Mouse (Mus musculus) intestine, embryonic 14.5 days (tissue): ENCODE data around the gene Apoc3. TPM values are rescaled to one million over a fixed set of nuclear protein-coding genes. Genes with fewer than 3 reads are reported as not detected.

Experiments used
- ATAC-seq: fragments of 200-750 bp; cut with Nextera tagmentation; replicated peaks from 2 replicates; pipeline ENCODE4 v1.8.0; 2017; ENCODE audit warnings: low read depth, moderate number of reproducible peaks, moderate TSS enrichment, moderate library complexity; ENCODE audit not compliant: low FRiP score, low TSS enrichment
- DNase-seq: peaks from one replicate; pipeline ENCODE4 v3.0.0-alpha.2; 2018; ENCODE audit warnings: low spot score
- H3K27ac ChIP-seq: fragments of 300-500 bp; sonication (generic); 2 replicates; pipeline ENCODE4 v1.5.1; 2014; ENCODE audit warnings: low read depth, mild to moderate bottlenecking, control low read depth
- H3K27me3 ChIP-seq: fragments of 300-500 bp; sonication (generic); replicated peaks from 2 replicates; pipeline ENCODE4 v1.6.1; 2014; ENCODE audit warnings: low read length, control low read depth; ENCODE audit not compliant: control insufficient read depth, insufficient read depth
- H3K36me3 ChIP-seq: fragments of 300-500 bp; sonication (generic); 2 replicates; pipeline ENCODE4 v1.6.1; 2014; ENCODE audit warnings: low read length, control low read depth; ENCODE audit not compliant: control insufficient read depth, insufficient read depth
- H3K4me1 ChIP-seq: fragments of 300-500 bp; sonication (generic); replicated peaks from 2 replicates; pipeline ENCODE4 v1.6.1; 2014; ENCODE audit warnings: low read length, control low read depth, mixed read lengths; ENCODE audit not compliant: control insufficient read depth, insufficient read depth
- H3K4me2 ChIP-seq: fragments of 300-500 bp; sonication (generic); 2 replicates; pipeline ENCODE4 v1.6.1; 2014; ENCODE audit warnings: low read length
- H3K4me3 ChIP-seq: fragments of 300-500 bp; sonication (generic); 2 replicates; pipeline ENCODE4 v1.5.1; 2014; ENCODE audit warnings: low read depth, low read length, control low read depth, mixed read lengths
- H3K9ac ChIP-seq: fragments of 300-500 bp; sonication (generic); 2 replicates; pipeline ENCODE4 v1.6.1; 2014; ENCODE audit warnings: mild to moderate bottlenecking, low read length
- H3K9me3 ChIP-seq: fragments of 300-500 bp; sonication (generic); 2 replicates; pipeline ENCODE4 v1.6.1; 2016; ENCODE audit warnings: low read length, control low read depth; ENCODE audit not compliant: control insufficient read depth
- whole genome bisulfite sequencing: fragments of 180-500 bp; shearing (Covaris S2); extraction: QIAGEN DNeasy Blood & Tissue Kit; methylation state at CpG from one replicate; pipeline ENCODE4 v1.1.7; 2014; 5-methylcytosine and 5-hydroxymethylcytosine counted together
- polyA plus RNA-seq: library from polyadenylated mRNA; unstranded; fragments of >200 nt; fragmentation: Nextera tagmentation; extraction: Ambion mirVana; gene quantifications from 2 replicates; pipeline ENCODE4 v1.2.1, GENCODE M21; 2014

The Apoc3 gene
- polyA plus RNA-seq, 1 experiment from 2014 or later: 12.2 TPM

GRCm38 (mm10) chr9:46210473-46210872, 25.0 kb downstream of the Apoc3 start:
- H3K4me2 ChIP-seq: no peak overlapping the region

GRCm38 (mm10) chr9:46208401-46208974, 26.9 kb downstream of the Apoc3 start:
- 86% methylated on average over 13 of the region's 13 CpGs for WGBS
- Histone ChIP-seq H3K4me3 (no peak overlapping the region), H3K9me3 (no peaks in the 10 kb centered on the region), H3K36me3 (peaks cover 83% of the 10 kb centered on the region), H3K4me2 (no peak overlapping the region), H3K27me3 (no peaks in the 10 kb centered on the region), H3K27ac (no peak overlapping the region), H3K9ac (no peak overlapping the region), H3K4me1 (no peaks in the 10 kb centered on the region; the same call in none of the 2 replicates)
- no peak for ATAC-seq
- no peak for DNase-seq

More at GRCm38 (mm10) chr9:46210473-46210872, 25.0 kb downstream of the Apoc3 start:
- Histone ChIP-seq H3K9ac (no peak overlapping the region), H3K27me3 (no peaks in the 10 kb centered on the region), H3K4me3 (no peak overlapping the region), H3K36me3 (peaks cover 78% of the 10 kb centered on the region), H3K9me3 (no peaks in the 10 kb centered on the region), H3K27ac (no peak overlapping the region), H3K4me1 (no peaks in the 10 kb centered on the region; the same call in 1 of the 2 replicates)
- ATAC-seq: no peak
- no peak for DNase-seq
- 92% methylated on average over 12 of the region's 12 CpGs for WGBS

- H3K4me1 ChIP-seq: no peaks in the 10 kb centered on the region; the same call in none of the 2 replicates
- no peaks in the 10 kb centered on the region for H3K27me3 ChIP-seq
- H3K9ac ChIP-seq: no peak overlapping the region
- H3K9me3 ChIP-seq: no peaks in the 10 kb centered on the region
- no peak overlapping the region for H3K4me3 ChIP-seq
- H3K36me3 ChIP-seq: peaks cover 81% of the 10 kb centered on the region
- 45% methylated on average over 6 of the region's 6 CpGs for WGBS
- no peak overlapping the region for H3K4me2 ChIP-seq
- ATAC-seq (peak; percentile 49; the same call in 1 of the 2 replicates), DNase-seq (no peak)
- H3K27ac ChIP-seq: 0 out of 2 replicates have a peak overlapping the region, but pooled peaks have one; percentile 29
Measured at GRCm38 (mm10) chr9:46207501-46207869, 28.0 kb downstream of the Apoc3 start.

GRCm38 (mm10) chr9:46206834-46207500, 28.5 kb downstream of the Apoc3 start:
- peak; percentile 93 for ATAC-seq
- 40% methylated on average over 10 of the region's 10 CpGs for WGBS
- Histone ChIP-seq H3K27me3 (no peaks in the 10 kb centered on the region), H3K9ac (no peak overlapping the region), H3K36me3 (peaks cover 81% of the 10 kb centered on the region), H3K9me3 (no peaks in the 10 kb centered on the region), H3K4me1 (no peaks in the 10 kb centered on the region; the same call in none of the 2 replicates), H3K27ac (peak overlapping the region; percentile 29), H3K4me2 (no peak overlapping the region), H3K4me3 (no peak overlapping the region)
- DNase-seq: peak; percentile 69

- H3K9ac ChIP-seq: no peak overlapping the region
- H3K4me2 ChIP-seq: no peak overlapping the region
- no peaks in the 10 kb centered on the region for H3K9me3 ChIP-seq
- ATAC-seq (no peak), DNase-seq (no peak)
- no peak overlapping the region for H3K27ac ChIP-seq
- no peak overlapping the region for H3K4me3 ChIP-seq
- 74% methylated on average over 2 of the region's 2 CpGs for WGBS
- H3K27me3 ChIP-seq: no peaks in the 10 kb centered on the region
- no peaks in the 10 kb centered on the region for H3K4me1 ChIP-seq
- peaks cover 78% of the 10 kb centered on the region for H3K36me3 ChIP-seq
Measured at GRCm38 (mm10) chr9:46199609-46200008, 35.8 kb downstream of the Apoc3 start.

GRCm38 (mm10) chr9:46198936-46199335, 36.5 kb downstream of the Apoc3 start:
- 84% methylated on average over 7 of the region's 7 CpGs for WGBS
- H3K4me3 ChIP-seq: no peak overlapping the region
- DNase-seq: no peak
- H3K4me1 ChIP-seq: no peaks in the 10 kb centered on the region
- H3K4me2 ChIP-seq: no peak overlapping the region
- H3K36me3 ChIP-seq: peaks cover 78% of the 10 kb centered on the region
- H3K9ac ChIP-seq: no peak overlapping the region
- H3K27me3 ChIP-seq: no peaks in the 10 kb centered on the region
- H3K9me3 ChIP-seq: no peaks in the 10 kb centered on the region
- no peak overlapping the region for H3K27ac ChIP-seq
- ATAC-seq: no peak

- no peak overlapping the region for H3K27ac ChIP-seq
- H3K9me3 ChIP-seq: no peaks in the 10 kb centered on the region
- no peak overlapping the region for H3K9ac ChIP-seq
- no peak overlapping the region for H3K4me2 ChIP-seq
- WGBS: 88% methylated on average over 9 of the region's 9 CpGs
- peaks cover 75% of the 10 kb centered on the region for H3K36me3 ChIP-seq
- no peak for ATAC-seq
- no peak for DNase-seq
- no peaks in the 10 kb centered on the region for H3K4me1 ChIP-seq
- H3K4me3 ChIP-seq: no peak overlapping the region
- H3K27me3 ChIP-seq: no peaks in the 10 kb centered on the region
Measured at GRCm38 (mm10) chr9:46198461-46198860, 37.0 kb downstream of the Apoc3 start.

- peaks cover 62% of the 10 kb centered on the region for H3K36me3 ChIP-seq
- no peak overlapping the region for H3K9ac ChIP-seq
- WGBS: 77% methylated on average over 12 of the region's 12 CpGs
- H3K27ac ChIP-seq: no peak overlapping the region
- no peaks in the 10 kb centered on the region for H3K4me1 ChIP-seq
- H3K4me2 ChIP-seq: no peak overlapping the region
- no peaks in the 10 kb centered on the region for H3K27me3 ChIP-seq
- DNase-seq (no peak), ATAC-seq (no peak)
- no peak overlapping the region for H3K4me3 ChIP-seq
- H3K9me3 ChIP-seq: no peaks in the 10 kb centered on the region
Measured at GRCm38 (mm10) chr9:46196699-46197169, 38.7 kb downstream of the Apoc3 start.
